Mouse (Mus musculus): Measurements from ENCODE around the gene Olfr706.
"Not testable (repeated sequence)": the region's sequence is repeated elsewhere in the genome, so short reads cannot be mapped to it uniquely, and the experiment has no call there.

DNA sequence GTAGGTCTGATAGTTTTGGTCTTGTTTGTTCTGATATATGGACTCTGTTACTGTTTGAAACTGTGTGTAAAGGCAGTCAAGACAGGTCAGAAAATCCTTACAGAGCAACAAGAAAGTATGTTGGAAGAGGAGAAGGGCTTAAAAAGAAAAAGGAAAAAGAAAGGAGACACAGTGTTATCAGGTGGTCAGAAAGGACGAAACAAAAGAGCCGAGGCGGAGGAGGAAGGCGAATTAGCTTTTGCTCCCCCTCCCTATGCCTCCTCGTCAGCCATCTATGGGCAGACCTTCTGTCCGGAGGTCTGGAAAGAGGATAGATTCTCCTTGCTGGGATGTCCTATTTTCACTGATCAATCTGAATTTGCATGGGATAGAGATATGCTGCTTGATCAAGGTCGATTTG lies 33.0 kb upstream of the Olfr706 start:
- not testable (repeated sequence) for TF ChIP-seq CTCF (IDR thresholded peaks at IDR 0.05; ENCODE audit: low read depth, low read length); POLR2A (IDR thresholded peaks at IDR 0.05; ENCODE audit: borderline replicate concordance, low read depth, low read length)
